Mouse (Mus musculus) neural tube, embryonic 12.5 days (tissue): ENCODE measurements at regions not wholly inside any gene's neighbourhood (a gene's known extent, or its start where the extent isn't known, plus 50 kb on each side); places are given as distances from the start of the nearest gene placed in this dataset.

Experiments used
- ATAC-seq: fragments of 200-750 bp; cut with Nextera tagmentation; 2 replicates; pipeline ENCODE4 v1.8.0; 2017; ENCODE audit warnings: low read depth, mild to moderate bottlenecking, moderate TSS enrichment, moderate library complexity; ENCODE audit not compliant: low FRiP score
- H3K27ac ChIP-seq: fragments of 300-500 bp; sonication (generic); 2 replicates; pipeline ENCODE4 v1.5.1; 2016
- H3K27me3 ChIP-seq: fragments of 300-500 bp; sonication (generic); replicated peaks from 2 replicates; pipeline ENCODE4 v1.6.1; 2016; ENCODE audit warnings: mild to moderate bottlenecking
- H3K36me3 ChIP-seq: fragments of 300-500 bp; sonication (generic); 2 replicates; pipeline ENCODE4 v1.6.1; 2016; ENCODE audit warnings: mild to moderate bottlenecking
- H3K4me1 ChIP-seq: fragments of 300-500 bp; sonication (generic); 2 replicates; pipeline ENCODE4 v1.6.1; 2016
- H3K4me2 ChIP-seq: fragments of 300-500 bp; sonication (generic); replicated peaks from 2 replicates; pipeline ENCODE4 v1.6.1; 2016; ENCODE audit warnings: mild to moderate bottlenecking
- H3K4me3 ChIP-seq: fragments of 300-500 bp; sonication (generic); 2 replicates; pipeline ENCODE4 v1.5.1; 2016
- H3K9ac ChIP-seq: fragments of 300-500 bp; sonication (generic); 2 replicates; pipeline ENCODE4 v1.6.1; 2016; ENCODE audit warnings: mild to moderate bottlenecking
- H3K9me3 ChIP-seq: fragments of 300-500 bp; sonication (generic); 2 replicates; pipeline ENCODE4 v1.6.1; 2016; ENCODE audit warnings: mild to moderate bottlenecking
- WGBS: fragments of 180-500 bp; shearing (Covaris S2); methylation state at CpG from one replicate; pipeline ENCODE4 v1.1.7; 2016; 5-methylcytosine and 5-hydroxymethylcytosine counted together

- Histone ChIP-seq H3K4me1 (peaks cover 3% of the 10 kb centered on the region; the same call in 1 of the 2 replicates), H3K36me3 (no peaks in the 10 kb centered on the region), H3K27ac (no peak overlapping the region), H3K9me3 (no peaks in the 10 kb centered on the region), H3K4me2 (no peak overlapping the region), H3K4me3 (no peak overlapping the region), H3K9ac (no peak overlapping the region), H3K27me3 (no peaks in the 10 kb centered on the region)
- 78% methylated on average over 1 of the region's 1 CpGs for WGBS
- no peak for ATAC-seq
These were observed 301.8 kb upstream of the Rnf219 start for GRCm38 (mm10) chr14:104824224-104824623.

DNA sequence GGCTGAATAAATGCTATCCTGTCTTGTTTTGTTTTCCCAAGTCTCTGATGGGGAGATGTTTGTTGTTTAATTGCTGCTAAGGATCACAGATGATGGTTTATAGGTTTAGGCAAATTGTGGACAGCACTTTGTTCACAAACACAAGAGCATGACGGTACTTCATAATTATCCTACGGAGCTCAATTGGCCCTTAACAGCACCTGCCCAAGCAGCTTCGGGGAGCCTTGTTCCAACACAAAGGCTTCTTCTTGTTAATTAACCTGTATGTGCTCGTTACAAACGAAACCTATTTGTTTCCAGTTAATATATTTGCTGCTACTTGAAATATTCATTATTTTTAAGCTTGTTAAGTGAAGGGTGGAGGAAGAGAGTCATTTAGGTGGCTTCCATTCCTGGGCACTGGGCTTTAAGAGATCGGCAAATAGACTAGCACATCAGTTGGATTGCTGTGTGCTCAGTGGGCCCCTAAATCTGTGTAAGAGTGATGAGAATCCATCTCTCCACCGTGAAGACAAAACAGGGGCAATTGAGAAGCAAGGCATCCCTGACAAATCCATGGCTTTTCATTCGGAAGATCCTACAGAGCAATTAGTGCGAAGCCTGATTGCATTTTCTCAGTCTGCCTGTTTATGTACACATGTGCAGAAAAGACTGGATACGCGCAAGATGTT lies 299.6 kb upstream of the Rnf219 start:
- H3K4me1 ChIP-seq, result no peaks in the 10 kb centered on the region
- no peak overlapping the region for H3K4me2 ChIP-seq
- no peaks in the 10 kb centered on the region for H3K9me3 ChIP-seq
- no peak for ATAC-seq
- H3K36me3 ChIP-seq, result no peaks in the 10 kb centered on the region
- H3K27ac ChIP-seq, result no peak overlapping the region
- no peak overlapping the region for H3K9ac ChIP-seq
- no peaks in the 10 kb centered on the region for H3K27me3 ChIP-seq
- H3K4me3 ChIP-seq, result no peak overlapping the region
- 54% methylated on average over 11 of the region's 11 CpGs for WGBS

DNA sequence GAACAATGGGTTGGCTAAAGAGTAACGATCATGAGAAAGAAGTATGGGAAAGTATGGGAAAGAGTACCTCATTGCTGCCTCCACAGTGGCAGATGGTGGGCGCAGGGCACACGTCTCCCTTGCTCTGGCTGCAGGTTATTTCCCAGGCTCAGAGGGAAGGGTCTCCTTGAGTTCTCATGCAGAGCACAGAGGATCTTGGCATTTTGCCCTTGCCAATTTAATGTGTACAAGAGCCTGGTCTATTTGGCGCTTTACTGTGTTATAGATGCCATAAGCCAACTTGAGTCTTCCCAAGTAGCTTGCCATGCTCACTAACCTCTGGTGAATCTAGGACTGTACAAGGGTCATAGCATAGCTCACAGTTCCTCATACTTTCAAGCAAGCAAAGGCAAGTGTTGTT lies 296.7 kb upstream of the Rnf219 start:
- no peaks in the 10 kb centered on the region for H3K4me1 ChIP-seq
- H3K27ac ChIP-seq, result no peak overlapping the region
- no peaks in the 10 kb centered on the region for H3K36me3 ChIP-seq
- no peak overlapping the region for H3K4me3 ChIP-seq
- H3K9me3 ChIP-seq, result no peaks in the 10 kb centered on the region
- H3K4me2 ChIP-seq, result no peak overlapping the region
- 85% methylated on average over 4 of the region's 4 CpGs for WGBS
- H3K9ac ChIP-seq, result no peak overlapping the region
- ATAC-seq, result no peak
- H3K27me3 ChIP-seq, result no peaks in the 10 kb centered on the region

- Histone ChIP-seq H3K27ac (no peak overlapping the region), H3K4me3 (no peak overlapping the region), H3K4me2 (no peak overlapping the region), H3K9me3 (no peaks in the 10 kb centered on the region), H3K27me3 (no peaks in the 10 kb centered on the region), H3K36me3 (no peaks in the 10 kb centered on the region), H3K9ac (no peak overlapping the region), H3K4me1 (0 out of 2 replicates have a peak, but pooled peaks cover 3% of the 10 kb centered on the region)
- WGBS, result 27% methylated on average over 10 of the region's 10 CpGs
- peak; percentile 50; the same call in 1 of the 2 replicates for ATAC-seq
These were observed 291.6 kb upstream of the Rnf219 start for GRCm38 (mm10) chr14:104813977-104814584.

GRCm38 (mm10) chr14:104812006-104812405 lies 289.6 kb upstream of the Rnf219 start:
- Histone ChIP-seq H3K36me3 (no peaks in the 10 kb centered on the region), H3K4me2 (no peak overlapping the region), H3K27ac (no peak overlapping the region), H3K4me3 (no peak overlapping the region), H3K27me3 (no peaks in the 10 kb centered on the region), H3K9ac (no peak overlapping the region), H3K4me1 (0 out of 2 replicates have a peak, but pooled peaks cover 3% of the 10 kb centered on the region), H3K9me3 (no peaks in the 10 kb centered on the region)
- WGBS, result 75% methylated on average over 4 of the region's 4 CpGs
- no peak for ATAC-seq

DNA sequence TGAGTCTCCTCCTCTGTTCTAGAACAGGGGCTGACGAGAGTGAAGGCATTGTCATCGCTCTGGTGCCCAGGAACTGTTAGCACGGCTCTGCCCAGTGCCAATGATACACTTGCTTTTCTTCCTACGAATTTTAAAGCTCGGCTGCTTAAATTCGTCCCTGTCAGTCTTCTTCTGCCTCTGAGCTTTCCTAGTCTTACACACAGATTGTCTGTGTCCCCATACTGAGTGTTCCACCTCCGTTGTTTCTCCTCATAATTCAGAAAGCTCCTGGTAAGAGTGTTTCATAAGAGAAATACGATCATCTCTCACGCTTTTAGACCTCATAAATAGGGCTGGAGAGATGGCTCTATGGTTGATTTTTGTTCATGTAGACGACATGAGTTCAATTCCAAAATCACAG lies 282.9 kb upstream of the Rnf219 start:
- WGBS, result 92% methylated on average over 10 of the region's 10 CpGs
- H3K4me2 ChIP-seq, result no peak overlapping the region
- no peaks in the 10 kb centered on the region for H3K9me3 ChIP-seq
- no peaks in the 10 kb centered on the region for H3K27me3 ChIP-seq
- H3K9ac ChIP-seq, result no peak overlapping the region
- no peak for ATAC-seq
- H3K4me3 ChIP-seq, result no peak overlapping the region
- no peak overlapping the region for H3K27ac ChIP-seq
- H3K36me3 ChIP-seq, result no peaks in the 10 kb centered on the region
- no peaks in the 10 kb centered on the region for H3K4me1 ChIP-seq

- 68% methylated on average over 17 of the region's 17 CpGs for WGBS
- H3K4me1 ChIP-seq, result no peaks in the 10 kb centered on the region
- no peaks in the 10 kb centered on the region for H3K9me3 ChIP-seq
- no peaks in the 10 kb centered on the region for H3K27me3 ChIP-seq
- no peak overlapping the region for H3K4me3 ChIP-seq
- no peaks in the 10 kb centered on the region for H3K36me3 ChIP-seq
- no peak overlapping the region for H3K9ac ChIP-seq
- ATAC-seq, result no peak
- H3K27ac ChIP-seq, result no peak overlapping the region
- H3K4me2 ChIP-seq, result no peak overlapping the region
These were observed 274.0 kb upstream of the Rnf219 start for GRCm38 (mm10) chr14:104796348-104796965.

GRCm38 (mm10) chr14:104789346-104789745 lies 266.9 kb upstream of the Rnf219 start:
- H3K36me3 ChIP-seq, result no peaks in the 10 kb centered on the region
- H3K4me3 ChIP-seq, result no peak overlapping the region
- no peaks in the 10 kb centered on the region for H3K9me3 ChIP-seq
- no peak overlapping the region for H3K4me2 ChIP-seq
- H3K27ac ChIP-seq, result no peak overlapping the region
- H3K4me1 ChIP-seq, result no peaks in the 10 kb centered on the region
- H3K27me3 ChIP-seq, result no peaks in the 10 kb centered on the region
- WGBS, result 33% methylated on average over 3 of the region's 3 CpGs
- no peak for ATAC-seq
- H3K9ac ChIP-seq, result no peak overlapping the region

GRCm38 (mm10) chr14:104785066-104785465 lies 262.6 kb upstream of the Rnf219 start:
- no peaks in the 10 kb centered on the region for H3K9me3 ChIP-seq
- WGBS, result 84% methylated on average over 12 of the region's 12 CpGs
- H3K4me1 ChIP-seq, result no peaks in the 10 kb centered on the region
- H3K27ac ChIP-seq, result no peak overlapping the region
- ATAC-seq, result no peak
- no peaks in the 10 kb centered on the region for H3K27me3 ChIP-seq
- H3K4me2 ChIP-seq, result no peak overlapping the region
- H3K4me3 ChIP-seq, result no peak overlapping the region
- no peaks in the 10 kb centered on the region for H3K36me3 ChIP-seq
- H3K9ac ChIP-seq, result no peak overlapping the region

DNA sequence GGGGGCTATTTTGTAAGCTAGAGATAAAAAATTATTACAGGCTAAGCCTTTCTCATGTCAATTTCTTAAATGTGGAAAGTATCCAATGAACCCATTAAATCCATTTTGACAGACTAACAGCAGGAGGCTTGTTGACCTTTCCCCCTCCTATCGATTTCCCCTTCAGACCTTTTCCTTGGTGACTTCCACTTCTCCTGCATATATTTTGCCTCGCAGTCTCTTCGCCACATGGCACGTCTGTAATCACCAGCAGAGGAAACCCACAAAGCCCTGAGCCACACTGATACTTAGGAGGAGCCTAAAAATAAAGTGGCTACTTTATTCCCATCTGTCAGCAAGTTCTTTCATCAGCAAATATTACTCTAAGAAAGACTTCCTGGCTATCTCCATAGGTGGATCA lies 247.5 kb upstream of the Rnf219 start:
- Histone ChIP-seq H3K36me3 (no peaks in the 10 kb centered on the region), H3K27ac (no peak overlapping the region), H3K27me3 (no peaks in the 10 kb centered on the region), H3K4me3 (no peak overlapping the region), H3K4me2 (no peak overlapping the region), H3K4me1 (no peaks in the 10 kb centered on the region), H3K9ac (no peak overlapping the region), H3K9me3 (no peaks in the 10 kb centered on the region)
- no peak for ATAC-seq
- 66% methylated on average over 4 of the region's 4 CpGs for WGBS

DNA sequence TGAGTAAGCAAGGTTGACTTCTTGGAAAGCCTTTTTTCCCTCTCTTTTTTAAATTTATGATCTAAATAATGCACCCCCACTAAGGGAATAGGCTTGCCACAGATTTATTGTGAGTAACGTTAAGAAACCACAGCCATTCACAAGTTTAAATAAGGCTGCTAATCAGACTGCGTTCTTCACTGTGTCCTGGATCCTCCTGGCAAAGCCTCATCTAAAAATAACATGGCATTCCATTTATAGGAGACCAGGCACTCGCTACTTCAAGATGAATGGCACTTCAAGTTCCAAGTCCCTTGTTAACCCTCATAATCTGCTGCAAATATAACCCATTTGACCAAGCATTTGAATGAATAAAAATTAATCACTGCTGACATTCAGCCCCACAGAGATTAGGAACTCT lies 211.8 kb upstream of the Rnf219 start:
- H3K27me3 ChIP-seq, result no peaks in the 10 kb centered on the region
- H3K27ac ChIP-seq, result no peak overlapping the region
- no peak overlapping the region for H3K4me3 ChIP-seq
- no peak for ATAC-seq
- no peaks in the 10 kb centered on the region for H3K4me1 ChIP-seq
- no peak overlapping the region for H3K9ac ChIP-seq
- no peak overlapping the region for H3K4me2 ChIP-seq
- H3K36me3 ChIP-seq, result no peaks in the 10 kb centered on the region
- no peaks in the 10 kb centered on the region for H3K9me3 ChIP-seq
- WGBS, result 36% methylated on average over 3 of the region's 3 CpGs

DNA sequence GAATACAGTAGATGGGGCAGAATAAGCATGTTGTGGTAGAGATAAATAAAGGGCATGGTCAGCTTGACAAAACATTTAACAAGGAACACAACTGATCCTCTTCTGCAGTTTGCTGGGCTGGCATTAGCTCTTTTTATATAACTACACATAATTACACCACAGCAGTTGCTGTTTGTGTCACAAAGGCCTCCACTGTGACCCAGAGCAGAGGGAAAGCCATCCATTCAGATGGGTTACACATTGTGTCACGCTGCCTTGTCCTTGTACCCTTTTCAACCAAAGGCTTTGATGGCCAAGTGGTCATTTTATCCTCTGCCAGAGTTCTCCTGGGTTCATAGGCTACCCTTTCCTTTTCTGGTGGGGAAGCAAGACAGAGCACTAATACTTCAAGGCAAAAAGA lies 209.6 kb upstream of the Rnf219 start:
- H3K27ac ChIP-seq, result no peak overlapping the region
- no peaks in the 10 kb centered on the region for H3K4me1 ChIP-seq
- H3K36me3 ChIP-seq, result no peaks in the 10 kb centered on the region
- H3K9me3 ChIP-seq, result no peaks in the 10 kb centered on the region
- H3K4me2 ChIP-seq, result no peak overlapping the region
- no peak overlapping the region for H3K4me3 ChIP-seq
- H3K9ac ChIP-seq, result no peak overlapping the region
- no peak for ATAC-seq
- 9% methylated on average over 1 of the region's 1 CpGs for WGBS
- H3K27me3 ChIP-seq, result no peaks in the 10 kb centered on the region
